Mouse (Mus musculus) testis, adult 2 months (tissue): ENCODE results near the gene Tpra1.

ENCODE experiments used
- CTCF ChIP-seq: fragments of 200-500 bp; IDR thresholded peaks from 2 replicates; pipeline ENCODE4 v1.5.1; 2012; ENCODE audit warnings: low read depth, mild to moderate bottlenecking, inconsistent platforms, low read length, moderate library complexity; ENCODE audit not compliant: control insufficient read depth, insufficient read depth, insufficient replicate concordance
- POLR2A ChIP-seq: fragments of 200-500 bp; IDR thresholded peaks from 2 replicates; pipeline ENCODE4 v1.6.1; 2012; ENCODE audit warnings: low read depth, mild to moderate bottlenecking, inconsistent platforms, low read length, moderate library complexity; ENCODE audit not compliant: control insufficient read depth

DNA sequence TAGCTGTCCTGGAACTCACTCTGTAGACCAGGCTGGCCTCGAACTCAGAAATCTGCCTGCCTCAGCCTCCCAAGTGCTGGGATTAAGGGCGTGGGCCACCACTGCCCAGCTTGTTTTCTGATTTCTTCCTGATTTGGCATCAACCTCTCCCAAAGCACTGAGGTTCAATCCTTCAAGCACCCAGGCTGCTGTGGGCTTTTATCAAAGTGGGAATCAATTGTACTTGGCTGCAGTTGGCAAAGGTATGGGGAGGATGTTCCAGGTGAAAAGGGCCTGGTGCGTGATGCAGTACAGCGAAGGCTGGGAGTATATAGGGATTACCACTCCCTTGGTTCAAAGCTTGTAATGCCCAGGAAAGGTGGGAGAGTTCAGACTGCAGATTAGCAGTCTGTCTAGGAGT, 3.0 kb upstream of the Tpra1 start:
- TF ChIP-seq CTCF (no peak), POLR2A (no peak)
